Mouse (Mus musculus) thymus, postnatal 4 days (tissue): ENCODE data around the gene Kcmf1.
"Not testable (repeated sequence)": the region's sequence is repeated elsewhere in the genome, so short reads cannot be mapped to it uniquely, and the experiment has no call there.

ENCODE experiments used
- DNase-seq: peaks from one replicate; pipeline ENCODE4 v3.0.0; 2021

The Kcmf1 gene

DNA sequence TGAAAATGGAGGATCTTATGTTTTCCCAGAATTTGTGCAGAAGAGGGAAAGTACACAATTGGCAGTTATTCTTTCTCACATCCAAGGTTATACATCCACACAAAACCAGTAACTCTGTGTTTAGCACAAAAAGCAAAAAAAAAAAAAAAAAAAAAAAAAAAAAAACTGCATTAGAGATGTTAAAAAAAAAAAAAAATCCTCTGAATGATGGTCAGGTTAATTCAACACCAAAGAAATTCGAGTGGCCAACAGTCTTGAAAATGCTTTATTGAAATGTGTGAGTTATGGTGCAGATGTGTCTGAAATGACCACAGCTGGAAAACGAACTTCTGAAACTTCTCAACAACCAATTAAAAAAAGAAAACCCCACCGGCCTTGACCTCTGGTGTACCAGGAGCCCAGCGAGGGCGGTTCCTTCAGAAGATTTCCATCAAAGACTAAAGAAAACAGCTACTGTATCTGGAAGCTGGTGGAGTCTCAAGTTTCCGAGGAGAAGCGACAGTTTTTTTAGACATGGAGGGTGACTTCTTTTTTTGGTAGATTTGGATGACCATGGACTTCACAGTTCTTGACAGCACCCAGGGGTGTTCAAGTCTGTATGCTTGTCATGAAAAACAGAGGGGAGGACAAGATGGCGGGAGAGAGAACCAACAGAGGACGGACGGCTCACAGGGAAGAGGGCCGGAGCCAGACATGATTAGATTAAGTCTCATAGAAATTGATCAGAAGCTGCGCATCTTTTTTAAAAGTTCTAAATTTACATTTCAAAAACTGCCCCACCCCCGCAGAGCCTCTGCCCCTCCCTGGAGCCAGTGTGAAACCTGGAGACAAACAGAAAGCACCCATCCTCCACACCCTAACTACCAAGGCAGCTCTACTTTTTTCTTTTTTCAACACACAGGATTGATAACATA is 58.7 kb downstream of the Kcmf1 start:
- no peak for DNase-seq

- DNase-seq, result no peak
Observed at GRCm38 (mm10) chr6:72837756-72838155, 62.0 kb downstream of the Kcmf1 start.

- DNase-seq, result no peak
Observed at GRCm38 (mm10) chr6:72834518-72834917, 65.3 kb downstream of the Kcmf1 start.

DNA sequence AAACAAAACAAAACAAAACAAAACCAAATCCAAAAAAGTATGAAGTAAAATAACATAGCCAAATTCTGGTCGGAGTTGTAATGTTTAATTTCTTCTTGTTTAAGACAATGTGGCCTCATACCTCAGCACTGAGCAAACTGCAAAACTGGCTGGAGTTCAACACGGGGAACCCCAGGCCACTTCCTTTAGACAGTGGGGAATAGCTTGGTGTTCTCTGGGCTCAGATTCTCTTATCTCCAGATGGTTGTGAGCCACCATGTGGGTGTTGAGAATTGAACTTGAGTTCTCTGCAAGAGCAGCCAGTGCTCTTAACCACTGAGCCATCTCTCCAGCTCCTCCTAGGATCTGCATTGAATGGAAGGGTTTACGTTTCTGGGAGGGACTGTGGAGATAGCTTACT is 67.9 kb downstream of the Kcmf1 start:
- no peak for DNase-seq

GRCm38 (mm10) chr6:72831276-72831675 is 68.5 kb downstream of the Kcmf1 start:
- DNase-seq, result peak; percentile 78

- peak; percentile 29 for DNase-seq
Observed at GRCm38 (mm10) chr6:72828857-72829256, 70.9 kb downstream of the Kcmf1 start.

- DNase-seq, result not testable (repeated sequence)
Observed at GRCm38 (mm10) chr6:72828037-72828436, 71.7 kb downstream of the Kcmf1 start.

GRCm38 (mm10) chr6:72825762-72826161 is 74.0 kb downstream of the Kcmf1 start:
- no peak for DNase-seq

DNA sequence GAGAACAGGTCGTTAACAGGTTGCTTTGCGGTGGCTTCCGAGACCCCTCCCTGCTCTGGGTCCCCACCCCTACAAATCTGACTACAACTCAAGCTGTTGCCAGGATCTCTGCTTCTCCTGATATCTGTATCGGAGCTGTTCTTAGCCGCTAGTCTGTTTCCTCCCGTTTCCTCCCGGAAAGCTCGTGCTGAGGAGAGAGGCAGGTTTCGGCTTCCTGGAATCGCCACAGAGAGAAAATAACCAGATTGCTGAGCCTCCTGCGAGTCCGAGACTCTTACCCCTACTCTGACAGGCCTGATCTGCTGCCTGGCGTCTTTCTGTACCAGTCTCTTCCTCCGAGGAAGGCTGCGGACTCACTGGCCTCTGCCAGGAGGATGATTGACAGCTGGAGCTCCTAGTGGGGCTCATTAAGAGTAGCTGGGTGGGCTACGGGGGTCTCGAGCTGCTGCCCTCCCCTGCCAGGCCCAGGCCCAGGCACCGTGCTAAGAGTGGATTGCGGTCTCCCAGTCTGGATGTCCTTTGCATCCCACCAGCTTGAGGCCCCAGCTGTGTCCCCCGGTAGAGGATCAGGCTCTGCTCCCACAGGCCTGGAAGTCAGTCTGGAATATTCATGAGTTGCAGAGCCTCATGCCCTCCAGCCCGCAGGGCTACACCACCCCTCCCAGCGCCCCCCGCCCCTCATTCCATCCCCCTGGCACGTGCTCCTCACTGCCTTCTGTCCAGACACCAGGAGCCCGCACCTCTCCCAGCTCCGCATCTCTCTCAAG is 74.6 kb downstream of the Kcmf1 start:
- no peak for DNase-seq

GRCm38 (mm10) chr6:72813456-72813855 is 86.3 kb downstream of the Kcmf1 start:
- DNase-seq, result no peak

GRCm38 (mm10) chr6:72810248-72810647 is 89.5 kb downstream of the Kcmf1 start:
- DNase-seq, result no peak

- no peak for DNase-seq
Observed at GRCm38 (mm10) chr6:72809522-72810149, 90.1 kb downstream of the Kcmf1 start.

DNA sequence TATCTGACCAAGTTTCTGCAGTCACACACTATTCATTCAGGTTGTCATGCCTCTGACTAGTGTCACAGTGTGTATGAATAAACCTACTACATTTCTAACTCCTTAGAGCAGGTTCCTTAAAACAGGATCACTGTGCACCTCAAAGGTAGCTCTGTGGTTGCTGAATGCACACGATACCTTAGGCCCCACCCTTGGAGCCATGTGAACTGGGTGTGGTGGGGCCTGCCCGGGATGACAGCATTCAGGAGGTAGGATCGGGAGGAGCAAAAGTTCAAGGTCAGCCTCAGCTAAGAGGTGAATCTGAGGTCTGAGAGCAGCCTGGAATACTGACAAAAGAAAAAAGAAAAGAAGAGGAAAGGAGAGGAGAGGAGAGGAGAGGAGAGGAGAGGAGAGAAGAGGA is 91.4 kb downstream of the Kcmf1 start:
- DNase-seq, result no peak

DNA sequence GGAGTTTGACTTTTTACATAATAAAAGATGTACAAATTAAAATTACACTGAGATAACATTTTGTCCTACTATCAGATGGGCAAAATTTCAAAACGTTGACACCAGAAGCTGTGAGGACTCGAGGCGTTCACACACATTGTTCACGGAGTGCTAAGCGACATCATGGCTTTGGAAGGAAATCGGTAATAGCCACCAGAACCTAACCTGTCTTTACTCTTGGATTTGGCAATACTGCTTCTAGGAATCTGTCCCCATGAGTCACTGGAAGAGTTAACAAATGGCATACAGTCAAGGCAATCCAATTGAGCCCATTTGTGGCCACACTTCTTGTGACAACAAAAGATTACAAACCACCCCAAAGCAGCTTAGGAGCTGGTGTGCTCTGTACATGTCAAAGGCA is 96.1 kb downstream of the Kcmf1 start:
- no peak for DNase-seq

GRCm38 (mm10) chr6:72802119-72802518 is 97.7 kb downstream of the Kcmf1 start:
- DNase-seq, result no peak

DNA sequence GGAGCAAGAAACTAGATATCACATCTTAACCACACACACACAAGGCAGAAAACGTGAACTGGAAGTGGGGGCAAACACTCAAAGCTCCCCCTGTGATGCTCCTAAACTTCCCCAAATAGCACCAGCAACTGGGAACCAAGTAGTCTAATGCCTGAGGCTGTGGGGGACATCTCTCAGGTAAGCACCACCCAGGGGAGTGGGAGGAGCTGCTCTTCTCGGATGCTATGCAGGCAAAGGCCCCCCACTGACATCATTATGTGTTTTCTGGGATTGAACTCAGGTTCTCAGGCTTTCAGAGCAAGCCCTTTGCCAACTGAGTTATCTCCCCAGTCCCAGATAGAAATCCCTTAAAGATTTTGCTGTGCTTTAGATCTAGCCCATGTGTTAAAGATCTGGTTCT is 99.1 kb downstream of the Kcmf1 start:
- no peak for DNase-seq

GRCm38 (mm10) chr6:72797763-72798162 is 102.0 kb downstream of the Kcmf1 start:
- DNase-seq, result no peak

DNA sequence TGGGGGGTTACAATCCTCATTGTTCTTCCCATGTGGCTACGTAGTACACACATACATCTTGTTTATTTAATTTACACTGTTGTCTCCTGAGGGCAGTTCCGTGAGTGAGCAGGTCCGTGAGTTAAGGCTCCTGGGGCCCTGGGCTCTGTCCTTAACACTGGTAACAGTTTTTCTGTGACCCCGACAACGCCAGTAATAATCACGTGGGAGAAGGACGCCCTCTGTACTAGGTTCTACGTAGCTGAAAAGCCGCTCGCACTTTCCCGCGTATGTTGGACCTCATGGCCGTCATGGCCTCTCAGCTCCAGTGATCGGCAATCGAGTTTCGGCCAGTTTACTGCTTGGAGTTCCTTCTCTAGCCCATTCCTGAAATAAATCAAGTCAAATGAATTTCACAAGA is 104.3 kb downstream of the Kcmf1 start:
- no peak for DNase-seq

GRCm38 (mm10) chr6:72794870-72795269 is 104.9 kb downstream of the Kcmf1 start:
- DNase-seq, result no peak

DNA sequence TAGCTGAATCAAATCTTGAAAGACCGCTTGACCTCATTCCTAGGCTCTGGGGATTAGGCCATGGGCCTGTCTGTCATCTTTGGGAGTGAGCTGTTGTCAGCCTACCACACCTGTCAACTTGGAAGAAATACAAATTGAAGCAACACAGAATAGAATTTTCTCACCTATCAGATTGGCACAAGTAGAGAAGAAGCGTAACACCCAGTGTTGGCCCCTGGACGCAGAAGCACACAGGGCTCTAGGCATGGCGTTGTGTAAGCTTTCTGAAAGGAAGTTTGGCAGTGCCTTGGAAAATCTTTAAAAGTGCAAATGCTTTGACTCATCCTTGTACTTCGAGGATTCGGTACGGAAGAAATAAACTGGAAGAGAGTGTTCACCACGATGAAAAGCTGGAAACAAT is 107.1 kb downstream of the Kcmf1 start:
- DNase-seq, result no peak
